Mouse (Mus musculus) liver, embryonic 13.5 days (tissue): ENCODE data around the gene Ngef. TPM values are rescaled to one million over a fixed set of nuclear protein-coding genes. Genes with fewer than 3 reads are reported as not detected.

Source experiments
- ATAC-seq: fragments of 200-750 bp; cut with Nextera tagmentation; 2 replicates; pipeline ENCODE4 v1.8.0; 2017; ENCODE audit warnings: low read depth, mild to moderate bottlenecking, moderate number of reproducible peaks, moderate library complexity
- DNase-seq: peaks from one replicate; pipeline ENCODE4 v3.0.0; 2022
- H3K27ac ChIP-seq: fragments of 300-500 bp; sonication (generic); 2 replicates; pipeline ENCODE4 v1.5.1; 2015; ENCODE audit warnings: moderate library complexity, mild to moderate bottlenecking, inconsistent platforms
- H3K27me3 ChIP-seq: fragments of 300-500 bp; sonication (generic); 2 replicates; pipeline ENCODE4 v1.6.1; 2015; ENCODE audit warnings: mild to moderate bottlenecking, inconsistent platforms
- H3K36me3 ChIP-seq: fragments of 300-500 bp; sonication (generic); 2 replicates; pipeline ENCODE4 v1.6.1; 2015; ENCODE audit warnings: mild to moderate bottlenecking, inconsistent platforms
- H3K4me1 ChIP-seq: fragments of 300-500 bp; sonication (generic); replicated peaks from 2 replicates; pipeline ENCODE4 v1.6.1; 2015; ENCODE audit warnings: inconsistent platforms
- H3K4me2 ChIP-seq: fragments of 300-500 bp; sonication (generic); 2 replicates; pipeline ENCODE4 v1.6.1; 2015; ENCODE audit warnings: inconsistent platforms, mild to moderate bottlenecking, moderate library complexity
- H3K4me3 ChIP-seq: fragments of 300-500 bp; sonication (generic); replicated peaks from 2 replicates; pipeline ENCODE4 v1.5.1; 2015; ENCODE audit warnings: mild to moderate bottlenecking, inconsistent platforms
- H3K9ac ChIP-seq: fragments of 300-500 bp; sonication (generic); 2 replicates; pipeline ENCODE4 v1.6.1; 2015; ENCODE audit warnings: mild to moderate bottlenecking, inconsistent platforms
- H3K9me3 ChIP-seq: fragments of 300-500 bp; sonication (generic); replicated peaks from 2 replicates; pipeline ENCODE4 v1.6.1; 2016; ENCODE audit warnings: inconsistent platforms
- WGBS: fragments of 180-500 bp; shearing (Covaris S2); methylation state at CpG from one replicate; pipeline ENCODE4 v1.1.7; 2015; ENCODE audit not compliant: insufficient replicate concordance; 5-methylcytosine and 5-hydroxymethylcytosine counted together
- polyA plus RNA-seq: library from polyadenylated mRNA; unstranded; fragments of >200 nt; fragmentation: Nextera tagmentation; extraction: Ambion mirVana; gene quantifications from 2 replicates; pipeline ENCODE4 v1.2.1, GENCODE M21; 2015

The Ngef gene
- polyA plus RNA-seq = 3.8 and 4.1 TPM in 2 replicates

DNA sequence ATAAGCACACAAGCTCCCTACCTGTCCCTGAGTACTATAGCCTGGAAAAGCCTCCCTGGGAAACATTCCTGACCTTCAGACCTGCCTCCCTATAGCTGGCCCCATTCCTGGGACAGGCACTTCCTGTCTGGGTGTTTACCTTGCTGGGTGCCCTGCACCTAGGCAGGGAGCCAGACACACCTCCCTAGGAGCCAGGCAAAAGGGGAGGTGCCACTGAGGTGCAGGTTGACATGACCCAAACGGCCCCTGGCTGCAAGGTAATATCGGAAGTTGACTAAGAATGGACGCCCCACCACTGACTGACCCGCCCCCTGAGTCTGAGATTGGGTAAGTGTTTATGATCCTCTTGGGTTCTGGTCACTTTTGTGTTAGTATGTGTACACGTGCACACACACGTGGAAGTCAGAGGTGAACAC, at the start of gene Ngef:
Ngef (minus strand) TSS at position 71 of the 416 bp plus-strand sequence.
- ATAC-seq (peak; percentile 90), DNase-seq (peak; percentile 6)
- Histone ChIP-seq H3K27ac (peak within 1 kb of the TSS; percentile 27), H3K36me3 (no peaks in the 10 kb centered on the region), H3K9me3 (no peaks in the 10 kb centered on the region), H3K9ac (no peak within 1 kb of the TSS), H3K4me2 (peak within 1 kb of the TSS; percentile 36), H3K4me3 (peak within 1 kb of the TSS; percentile 34), H3K27me3 (no peaks in the 10 kb centered on the region), H3K4me1 (no peaks in the 10 kb centered on the region)
- 48% methylated on average over 6 of the region's 6 CpGs for WGBS

DNA sequence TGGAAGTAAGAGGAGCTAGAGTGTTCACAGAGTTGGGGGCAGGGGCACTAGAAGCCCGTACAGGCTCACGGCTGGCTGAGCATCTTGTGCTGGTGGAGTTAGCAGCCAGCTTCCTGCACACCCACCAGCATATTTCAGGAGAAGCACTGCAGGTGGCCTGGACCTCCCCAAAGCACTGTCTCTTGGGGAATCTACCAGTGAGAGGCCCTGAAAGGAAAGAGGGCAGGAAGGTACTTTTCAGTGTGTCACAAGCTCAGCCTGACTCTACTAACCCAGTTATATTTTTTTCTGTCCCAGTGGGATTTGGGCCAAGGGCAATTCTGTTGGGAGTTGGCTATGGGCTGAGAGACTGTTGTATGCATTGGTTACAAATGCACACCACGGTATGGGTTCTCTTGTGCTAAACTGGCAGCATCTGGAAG, 48.2 kb upstream of the Ngef start:
- H3K27ac ChIP-seq = peak overlapping the region; percentile 76
- H3K4me2 ChIP-seq = peak overlapping the region; percentile 78
- WGBS = 36% methylated on average over 3 of the region's 3 CpGs
- DNase-seq = no peak
- peak overlapping the region; percentile 77 for H3K9ac ChIP-seq
- no peaks in the 10 kb centered on the region for H3K36me3 ChIP-seq
- peak overlapping the region; percentile 62 for H3K4me3 ChIP-seq
- ATAC-seq = no peak
- H3K27me3 ChIP-seq = no peaks in the 10 kb centered on the region
- H3K4me1 ChIP-seq = peaks cover 79% of the 10 kb centered on the region
- no peaks in the 10 kb centered on the region for H3K9me3 ChIP-seq

- WGBS = 38% methylated on average over 9 of the region's 9 CpGs
- no peaks in the 10 kb centered on the region for H3K36me3 ChIP-seq
- H3K9ac ChIP-seq = peak overlapping the region; percentile 77
- H3K4me1 ChIP-seq = peaks cover 73% of the 10 kb centered on the region
- peak overlapping the region; percentile 62 for H3K4me3 ChIP-seq
- DNase-seq (no peak), ATAC-seq (peak; percentile 14; the same call in 1 of the 2 replicates)
- H3K4me2 ChIP-seq = peak overlapping the region; percentile 78
- peak overlapping the region; percentile 76 for H3K27ac ChIP-seq
- H3K9me3 ChIP-seq = no peaks in the 10 kb centered on the region
- no peaks in the 10 kb centered on the region for H3K27me3 ChIP-seq
These were observed 47.6 kb upstream of the Ngef start for GRCm38 (mm10) chr1:87621146-87621857.

DNA sequence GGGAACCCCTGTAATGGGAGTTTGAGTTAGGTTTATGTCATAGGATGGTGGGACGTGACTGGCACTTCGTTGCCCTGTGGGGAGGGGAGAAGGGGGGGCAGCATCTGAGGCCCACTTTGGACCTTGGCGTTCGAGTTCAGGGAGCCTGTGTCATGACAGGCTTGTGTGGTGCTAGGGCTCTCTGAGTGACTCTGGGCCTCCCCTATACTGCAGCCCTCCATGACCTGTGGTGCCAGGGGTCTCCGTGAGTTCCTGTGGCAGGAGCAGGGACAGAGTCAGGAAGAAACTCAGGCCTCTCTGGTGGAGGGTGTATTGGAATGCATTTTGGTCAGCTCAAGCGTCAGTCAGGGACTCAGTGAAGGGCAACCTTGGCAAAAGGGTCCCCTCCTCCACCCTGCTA, 47.0 kb upstream of the Ngef start:
- peak overlapping the region; percentile 77 for H3K9ac ChIP-seq
- H3K36me3 ChIP-seq = no peaks in the 10 kb centered on the region
- H3K27ac ChIP-seq = peak overlapping the region; percentile 76
- DNase-seq = no peak
- WGBS = 23% methylated on average over 6 of the region's 6 CpGs
- peak overlapping the region; percentile 62 for H3K4me3 ChIP-seq
- no peaks in the 10 kb centered on the region for H3K9me3 ChIP-seq
- peak overlapping the region; percentile 78 for H3K4me2 ChIP-seq
- H3K4me1 ChIP-seq = peaks cover 67% of the 10 kb centered on the region
- ATAC-seq = peak; percentile 30
- no peaks in the 10 kb centered on the region for H3K27me3 ChIP-seq

GRCm38 (mm10) chr1:87620211-87620668, 46.6 kb upstream of the Ngef start, which contains the start of gene Inpp5d:
Gene Inpp5d, plus strand, starts transcription at chr1:87620312.
- Histone ChIP-seq H3K9me3 (no peaks in the 10 kb centered on the region), H3K4me3 (peak within 1 kb of the TSS; percentile 62), H3K4me1 (peaks cover 62% of the 10 kb centered on the region), H3K27ac (peak within 1 kb of the TSS; percentile 76), H3K36me3 (no peaks in the 10 kb centered on the region), H3K4me2 (peak within 1 kb of the TSS; percentile 78), H3K9ac (peak within 1 kb of the TSS; percentile 77), H3K27me3 (no peaks in the 10 kb centered on the region)
- DNase-seq = no peak
- WGBS = 18% methylated on average over 12 of the region's 12 CpGs
- peak; percentile 61 for ATAC-seq

DNA sequence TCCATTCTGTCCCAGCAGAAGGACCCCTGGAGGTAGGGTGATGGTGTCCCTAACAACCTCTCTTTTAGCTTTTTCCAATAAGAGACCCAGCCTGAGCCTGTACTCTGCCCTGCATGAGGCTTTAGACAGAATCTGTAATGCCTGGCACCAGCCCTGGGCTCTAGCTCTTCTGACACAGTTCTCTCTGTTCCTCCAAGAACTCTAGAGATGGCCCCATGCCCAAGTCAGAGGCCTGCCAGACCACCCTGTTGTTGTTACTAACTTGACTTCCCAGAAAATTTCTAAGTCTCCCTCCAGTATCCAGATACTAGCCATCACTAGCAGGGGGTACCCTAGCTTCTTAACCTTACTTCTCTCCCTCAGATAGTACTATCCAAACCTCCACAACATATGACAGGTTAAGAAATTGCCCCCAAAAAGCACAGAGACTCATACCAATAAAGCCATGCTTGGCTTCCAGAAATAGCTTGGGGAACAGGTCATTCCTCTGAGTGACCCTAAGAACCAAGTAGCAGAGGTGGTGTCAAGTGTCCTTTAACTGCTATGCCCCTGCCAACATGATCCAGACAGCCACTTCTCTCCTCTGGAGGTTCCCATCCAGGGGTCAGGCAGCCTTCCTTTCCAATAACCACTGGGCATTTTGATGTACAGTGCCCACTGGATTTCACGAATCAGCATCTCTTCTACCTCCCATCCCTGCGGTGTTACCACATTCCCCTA, 41.1 kb upstream of the Ngef start:
- ATAC-seq = no peak
- Histone ChIP-seq H3K27me3 (no peaks in the 10 kb centered on the region), H3K4me3 (no peak overlapping the region), H3K9ac (no peak overlapping the region), H3K4me2 (no peak overlapping the region), H3K4me1 (peaks cover 7% of the 10 kb centered on the region), H3K27ac (no peak overlapping the region), H3K9me3 (no peaks in the 10 kb centered on the region), H3K36me3 (no peaks in the 10 kb centered on the region)
- DNase-seq = no peak
- 66% methylated on average over 2 of the region's 2 CpGs for WGBS

GRCm38 (mm10) chr1:87608416-87609046, 34.9 kb upstream of the Ngef start:
- Histone ChIP-seq H3K9ac (no peak overlapping the region), H3K4me1 (0 out of 2 replicates have a peak, but pooled peaks cover 7% of the 10 kb centered on the region), H3K4me2 (no peak overlapping the region), H3K27me3 (peaks cover 4% of the 10 kb centered on the region; the same call in 1 of the 2 replicates), H3K9me3 (no peaks in the 10 kb centered on the region), H3K4me3 (no peak overlapping the region), H3K27ac (no peak overlapping the region), H3K36me3 (no peaks in the 10 kb centered on the region)
- peak; percentile 51; the same call in 1 of the 2 replicates for ATAC-seq
- 29% methylated on average over 7 of the region's 7 CpGs for WGBS
- peak; percentile 52 for DNase-seq

- DNase-seq = no peak
- no peak overlapping the region for H3K9ac ChIP-seq
- H3K27ac ChIP-seq = no peak overlapping the region
- no peak overlapping the region for H3K4me2 ChIP-seq
- H3K4me1 ChIP-seq = 0 out of 2 replicates have a peak, but pooled peaks cover 7% of the 10 kb centered on the region
- H3K27me3 ChIP-seq = peaks cover 4% of the 10 kb centered on the region; the same call in 1 of the 2 replicates
- no peaks in the 10 kb centered on the region for H3K9me3 ChIP-seq
- no peaks in the 10 kb centered on the region for H3K36me3 ChIP-seq
- ATAC-seq = no peak
- no peak overlapping the region for H3K4me3 ChIP-seq
- WGBS = 55% methylated on average over 21 of the region's 21 CpGs
These were observed 33.9 kb upstream of the Ngef start for GRCm38 (mm10) chr1:87607385-87608091.

GRCm38 (mm10) chr1:87605296-87605695, 31.6 kb upstream of the Ngef start:
- H3K36me3 ChIP-seq = no peaks in the 10 kb centered on the region
- H3K9ac ChIP-seq = no peak overlapping the region
- H3K9me3 ChIP-seq = no peaks in the 10 kb centered on the region
- H3K4me3 ChIP-seq = no peak overlapping the region
- no peak overlapping the region for H3K27ac ChIP-seq
- ATAC-seq (no peak), DNase-seq (no peak)
- H3K4me1 ChIP-seq = 0 out of 2 replicates have a peak, but pooled peaks cover 7% of the 10 kb centered on the region
- WGBS = 49% methylated on average over 2 of the region's 2 CpGs
- peaks cover 4% of the 10 kb centered on the region; the same call in 1 of the 2 replicates for H3K27me3 ChIP-seq
- H3K4me2 ChIP-seq = no peak overlapping the region

- Histone ChIP-seq H3K4me1 (0 out of 2 replicates have a peak, but pooled peaks cover 7% of the 10 kb centered on the region), H3K4me2 (no peak overlapping the region), H3K27ac (no peak overlapping the region), H3K36me3 (no peaks in the 10 kb centered on the region), H3K9ac (no peak overlapping the region), H3K9me3 (no peaks in the 10 kb centered on the region), H3K27me3 (peaks cover 4% of the 10 kb centered on the region; the same call in 1 of the 2 replicates), H3K4me3 (no peak overlapping the region)
- ATAC-seq (no peak), DNase-seq (no peak)
- WGBS = 74% methylated on average over 5 of the region's 5 CpGs
These were observed 29.7 kb upstream of the Ngef start for GRCm38 (mm10) chr1:87603389-87603788.
